Mouse (Mus musculus) heart, adult 9 months (tissue): ENCODE measurements around the gene 1700123L14Rik.
A peak's percentile ranks its signal among the peaks of the same experiment; 100 is the strongest.

Experiments used
- DNase-seq, 2 experiments: peaks; one replicate each; pipeline ENCODE4 v3.0.0; 2022; ENCODE audit warnings: low spot score in 2 of 2

1700123L14Rik gene

GRCm38 (mm10) chr6:96165818-96166379, at the start of gene 1700123L14Rik:
1700123L14Rik (minus strand) TSS chr6:96166243.
- peak in 1 of 2 experiments; percentile 8 for DNase-seq

DNA sequence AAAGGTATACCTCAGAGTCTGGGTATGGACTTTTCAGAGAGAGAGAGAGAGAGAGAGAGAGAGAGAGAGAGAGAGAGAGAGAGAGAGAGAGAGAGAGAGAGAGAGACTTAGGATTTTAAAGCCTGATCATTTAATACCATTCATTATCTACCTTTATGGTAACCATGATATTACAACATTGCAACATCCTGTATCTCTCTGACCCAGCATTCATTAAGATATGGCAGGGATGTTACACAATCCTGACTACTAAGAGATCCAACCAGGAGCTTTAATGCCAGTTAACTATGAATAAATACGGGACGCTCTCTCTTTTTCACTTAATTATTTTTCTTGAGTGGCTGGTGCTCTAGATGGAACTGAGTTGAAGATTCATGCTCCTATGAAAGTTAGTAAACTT, 39.4 kb upstream of the 1700123L14Rik start:
- no peak for DNase-seq

DNA sequence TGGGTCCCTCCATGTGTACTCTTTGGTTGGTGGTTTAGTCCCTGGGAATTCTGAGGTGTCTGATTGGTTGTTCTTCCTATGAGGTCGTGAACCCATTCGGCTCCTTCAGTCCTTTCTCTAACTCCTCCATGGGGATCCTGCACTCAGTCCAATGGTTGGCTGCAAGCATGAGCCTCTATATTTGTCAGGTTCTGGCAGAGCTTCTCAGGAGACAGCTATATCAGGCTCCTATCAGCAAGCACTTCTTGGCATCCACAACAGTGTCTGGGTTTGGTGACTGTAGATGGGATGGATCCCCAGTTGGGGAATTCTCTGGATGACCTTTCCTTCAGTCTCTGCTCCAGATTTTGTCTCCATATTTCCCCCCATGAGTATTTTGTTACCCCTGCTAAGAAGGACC, 32.9 kb upstream of the 1700123L14Rik start:
- DNase-seq: peak; percentile 8 to 17

GRCm38 (mm10) chr6:96186517-96186916, 20.5 kb upstream of the 1700123L14Rik start:
- no peak for DNase-seq

DNA sequence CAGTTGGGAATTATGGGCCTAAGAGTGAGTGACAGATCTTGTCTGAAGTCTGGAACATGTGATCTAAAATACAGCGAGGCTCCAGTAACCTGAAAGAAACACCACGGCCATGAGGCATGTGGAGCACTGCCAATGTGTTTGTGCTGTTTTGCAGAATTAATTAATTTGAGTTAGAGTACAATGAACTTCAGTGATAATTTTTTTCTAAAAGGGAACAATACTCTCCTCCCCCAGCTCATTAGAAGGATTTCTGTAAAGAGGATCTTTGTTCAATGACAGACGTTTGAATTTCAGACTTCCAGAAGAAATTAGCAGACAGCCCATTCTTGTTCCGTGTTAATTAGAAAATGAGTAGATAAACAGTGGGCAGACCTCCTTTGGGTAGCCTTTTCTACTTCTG, 17.3 kb upstream of the 1700123L14Rik start:
- no peak for DNase-seq

DNA sequence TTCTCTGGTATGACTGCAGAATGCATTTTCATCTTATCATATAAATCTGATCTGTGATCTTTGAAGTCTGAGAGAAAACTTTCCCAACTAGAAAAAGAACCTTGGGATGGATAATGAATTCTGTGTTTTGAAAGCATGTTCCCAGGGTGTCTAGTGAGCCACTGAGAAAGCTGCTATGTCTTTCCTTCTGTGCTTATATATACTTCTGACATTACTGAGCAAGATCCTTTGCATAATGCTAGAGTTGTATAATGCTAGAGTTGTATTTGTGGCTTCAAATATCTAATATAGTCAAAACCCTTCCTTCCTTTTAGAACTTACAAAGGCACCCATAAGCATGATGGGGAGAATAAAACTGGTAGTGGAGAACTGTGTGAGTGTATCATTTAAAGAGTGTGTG, 12.5 kb upstream of the 1700123L14Rik start:
- no peak for DNase-seq

DNA sequence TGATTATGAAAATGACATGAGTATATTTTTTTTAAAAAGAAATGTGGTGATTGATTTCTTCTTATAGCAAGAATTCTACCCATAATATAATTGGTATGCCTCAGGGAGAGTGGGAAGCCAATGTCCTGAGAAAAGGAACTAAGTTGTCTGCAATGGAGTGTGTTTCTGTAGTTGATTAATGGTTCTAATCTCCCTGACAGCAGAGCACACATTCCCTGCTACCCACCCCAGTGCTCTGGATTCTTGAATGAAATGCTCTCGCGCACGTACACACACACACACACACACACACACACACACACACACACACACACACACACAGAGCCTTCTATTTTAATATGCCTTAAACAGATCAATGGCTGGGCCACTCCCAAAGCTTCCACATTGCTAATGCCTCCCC, 7.6 kb upstream of the 1700123L14Rik start:
- DNase-seq: no peak

DNA sequence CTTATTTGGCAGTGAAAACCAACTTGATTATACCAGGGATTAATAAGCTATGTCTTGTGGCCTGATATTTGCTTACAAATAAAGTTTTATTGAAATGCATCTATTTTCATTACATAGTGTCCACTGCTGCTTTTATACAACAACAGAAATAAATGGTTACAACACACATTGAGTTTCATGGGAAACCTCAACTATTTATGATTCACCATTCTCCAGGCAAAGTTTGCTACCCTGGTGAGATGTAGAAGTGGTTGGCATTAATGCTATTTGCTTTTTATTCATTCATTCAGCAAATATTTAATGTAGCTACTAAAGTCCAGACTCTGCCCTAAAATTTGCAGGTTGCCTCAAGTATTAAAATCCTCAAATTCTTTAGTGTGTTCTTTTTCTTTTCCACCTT, 988 bp upstream of the 1700123L14Rik start:
- DNase-seq: no peak

- DNase-seq: peak in 1 of 2 experiments; percentile 1
Observed at GRCm38 (mm10) chr6:96165403-96165802, 640 bp downstream of the 1700123L14Rik start.

- DNase-seq: no peak
Observed at GRCm38 (mm10) chr6:96143326-96143725, 22.7 kb downstream of the 1700123L14Rik start.

- DNase-seq: peak in 1 of 2 experiments; percentile 3
Observed at GRCm38 (mm10) chr6:96116534-96117272, 49.3 kb downstream of the 1700123L14Rik start.

- DNase-seq: no peak
Observed at GRCm38 (mm10) chr6:96116148-96116533, 49.9 kb downstream of the 1700123L14Rik start.
